Mouse (Mus musculus): ENCODE measurements around the gene Thap8. TPM values are rescaled to one million over a fixed set of nuclear protein-coding genes. Genes with fewer than 3 reads are reported as not detected.
"Not testable (repeated sequence)": the region's sequence is repeated elsewhere in the genome, so short reads cannot be mapped to it uniquely, and the experiment has no call there.

Gene Thap8
- polyA plus RNA-seq (2015; fragmentation: Nextera tagmentation; extraction: Ambion mirVana) = 0.47 and 0.81 TPM in 2 replicates

DNA sequence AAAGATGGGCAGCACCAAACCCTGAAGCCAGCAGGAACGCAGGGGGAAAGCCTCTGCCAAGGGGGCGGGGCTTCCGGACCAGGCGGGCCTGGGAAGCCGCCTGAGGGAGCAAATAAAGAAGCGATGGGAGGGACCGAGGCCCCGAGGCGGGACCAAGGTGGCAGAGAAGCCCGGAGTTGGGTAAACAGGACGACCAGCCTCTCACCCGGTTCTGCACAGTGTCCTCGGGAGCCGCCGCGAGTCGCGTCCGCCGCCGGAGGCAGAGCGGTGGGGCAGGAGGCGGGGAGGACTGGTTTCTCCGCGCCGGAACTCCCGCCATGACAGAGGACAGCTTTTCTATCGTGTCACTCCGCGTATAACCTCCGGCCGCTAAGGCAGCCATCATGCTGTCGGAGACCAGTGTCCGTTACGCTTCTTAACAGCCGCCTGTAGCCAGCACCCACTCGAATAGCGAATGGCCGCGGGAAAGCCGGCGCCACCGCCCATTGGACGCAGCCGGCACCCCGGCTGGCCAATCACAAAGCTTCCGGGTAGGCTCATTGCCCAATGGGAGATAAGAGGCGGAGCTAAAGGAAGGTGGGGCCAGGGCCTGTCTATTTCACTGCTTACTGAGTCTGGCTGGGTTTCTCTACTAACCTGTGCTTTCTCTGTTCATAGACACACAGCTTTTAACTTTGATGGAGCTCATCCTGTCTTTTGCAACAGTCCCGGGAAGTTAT lies at the start of gene Thap8, which contains the start of gene Wdr62:
TSS of gene Thap8 (plus strand) at position 144 of the 719 bp plus-strand sequence.
TSS of gene Wdr62 (minus strand) at position 469 of the 719 bp plus-strand sequence.
- Histone ChIP-seq H3K9me3 (no peaks in the 10 kb centered on the region), H3K4me3 (peak within 1 kb of the TSS; percentile 76), H3K4me2 (peak within 1 kb of the TSS; percentile 94), H3K36me3 (no peaks in the 10 kb centered on the region), H3K27ac (replicated peaks) (peak within 1 kb of the TSS; percentile 97), H3K27me3 (no peaks in the 10 kb centered on the region), H3K9ac (peak within 1 kb of the TSS; percentile 70), H3K4me1 (replicated peaks) (peaks cover 19% of the 10 kb centered on the region)
- WGBS = under 1% methylated on average over 49 of the region's 49 CpGs
- ATAC-seq (ENCODE audit: low read depth) = peak; percentile 97

DNA sequence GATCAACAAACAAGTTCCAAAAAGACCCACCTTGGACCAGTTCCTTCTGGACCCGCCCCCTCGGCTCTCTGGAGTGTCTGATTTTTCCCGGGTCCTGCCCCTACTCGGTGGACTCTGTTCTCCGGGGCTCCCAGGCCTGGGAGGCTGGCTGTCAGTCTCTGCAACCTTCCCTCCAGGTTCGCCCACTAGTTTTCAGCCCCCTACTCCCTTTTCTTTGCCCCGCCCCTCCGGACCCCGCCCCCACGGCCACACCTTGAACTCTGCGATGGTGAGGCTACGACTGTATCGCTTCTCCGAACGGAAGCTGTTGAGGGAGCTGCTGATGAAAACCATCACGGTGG lies 48.6 kb upstream of the Thap8 start:
- H3K9ac ChIP-seq = peak overlapping the region; percentile 80
- no peaks in the 10 kb centered on the region for H3K9me3 ChIP-seq
- 0% methylated on average over 16 of the region's 16 CpGs for WGBS
- H3K4me3 ChIP-seq = peak overlapping the region; percentile 70
- ATAC-seq (ENCODE audit: low read depth) = peak; percentile 44; the same call in 1 of the 2 replicates
- peaks cover 58% of the 10 kb centered on the region for H3K36me3 ChIP-seq
- peak overlapping the region; percentile 97 for H3K27ac ChIP-seq (replicated peaks)
- H3K4me2 ChIP-seq = peak overlapping the region; percentile 71
- no peaks in the 10 kb centered on the region for H3K27me3 ChIP-seq
- H3K4me1 ChIP-seq (replicated peaks) = peaks cover 23% of the 10 kb centered on the region

DNA sequence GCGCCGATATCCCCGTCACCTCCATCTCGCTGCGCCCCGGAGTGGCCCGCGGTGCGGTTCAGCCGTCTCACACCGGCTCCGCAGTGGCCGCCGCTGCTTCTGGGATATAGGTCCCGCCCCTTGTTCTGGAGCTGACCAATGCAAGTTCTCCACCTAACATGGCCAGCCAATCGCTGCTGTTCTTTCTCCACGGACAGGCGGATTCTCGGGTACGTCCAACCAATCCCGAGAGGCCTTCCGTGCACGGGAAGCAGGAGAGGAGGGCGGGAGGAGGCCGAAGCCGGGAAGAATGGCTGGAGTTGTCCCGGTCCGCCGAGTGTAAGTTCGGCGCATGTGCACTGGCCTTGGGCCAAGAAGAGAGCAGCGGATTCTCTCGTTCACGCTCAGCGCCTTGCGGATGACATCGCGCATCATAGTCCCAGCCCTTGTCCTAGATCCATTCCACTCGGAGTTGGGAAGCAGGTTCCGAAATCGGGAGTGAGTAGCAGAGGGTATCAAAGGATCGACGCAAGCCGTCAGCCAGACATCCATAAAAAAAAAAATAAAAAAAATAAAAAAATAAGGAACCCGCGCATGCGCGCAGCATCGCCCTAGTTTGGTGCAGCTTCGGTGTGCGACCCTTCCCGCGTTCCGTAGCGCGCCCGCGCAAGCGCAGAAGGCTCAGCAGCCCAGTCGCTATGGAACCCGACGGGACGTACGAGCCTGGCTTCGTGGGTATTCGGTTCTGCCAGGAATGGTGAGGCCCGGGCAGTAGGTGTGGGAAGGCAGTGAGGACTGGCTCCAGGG lies 48.0 kb upstream of the Thap8 start, which contains the start of the genes Polr2i and Tbcb:
TSS of gene Polr2i (plus strand) at position 280 of the 786 bp plus-strand sequence.
TSS of gene Tbcb (minus strand) at position 604 of the 786 bp plus-strand sequence.
- no peaks in the 10 kb centered on the region for H3K27me3 ChIP-seq
- peak within 1 kb of the TSS; percentile 97 for H3K27ac ChIP-seq (replicated peaks)
- peak within 1 kb of the TSS; percentile 80 for H3K9ac ChIP-seq
- H3K4me1 ChIP-seq (replicated peaks) = peaks cover 23% of the 10 kb centered on the region
- peak within 1 kb of the TSS; percentile 72 for H3K4me2 ChIP-seq
- no peaks in the 10 kb centered on the region for H3K9me3 ChIP-seq
- peak; percentile 94 for ATAC-seq (ENCODE audit: low read depth)
- peak within 1 kb of the TSS; percentile 70 for H3K4me3 ChIP-seq
- peaks cover 52% of the 10 kb centered on the region for H3K36me3 ChIP-seq
- under 1% methylated on average over 67 of the region's 67 CpGs for WGBS

DNA sequence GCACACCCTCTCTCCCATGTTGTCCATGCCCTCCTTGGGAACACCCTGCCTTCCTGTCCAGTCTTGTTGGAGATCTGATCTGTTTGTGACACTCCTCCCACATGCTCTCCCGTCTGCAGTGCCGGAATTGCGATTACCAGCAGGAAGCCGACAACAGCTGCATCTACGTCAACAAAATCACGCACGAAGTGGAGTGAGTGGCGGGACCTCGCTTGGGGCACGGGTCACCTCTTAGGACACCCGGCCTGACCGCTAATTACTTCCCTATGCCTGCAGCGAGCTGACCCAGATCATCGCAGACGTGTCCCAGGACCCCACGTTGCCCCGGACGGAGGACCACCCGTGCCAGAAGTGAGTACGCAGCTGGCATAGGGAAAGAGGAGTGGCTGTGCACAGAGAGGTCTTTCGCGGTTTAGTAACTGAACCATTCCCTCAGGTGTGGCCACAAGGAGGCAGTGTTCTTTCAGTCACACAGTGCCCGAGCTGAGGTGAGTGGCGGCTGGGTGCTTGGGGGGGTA lies 47.2 kb upstream of the Thap8 start:
- ATAC-seq (ENCODE audit: low read depth) = peak; percentile 13
- WGBS = 6% methylated on average over 24 of the region's 24 CpGs

DNA sequence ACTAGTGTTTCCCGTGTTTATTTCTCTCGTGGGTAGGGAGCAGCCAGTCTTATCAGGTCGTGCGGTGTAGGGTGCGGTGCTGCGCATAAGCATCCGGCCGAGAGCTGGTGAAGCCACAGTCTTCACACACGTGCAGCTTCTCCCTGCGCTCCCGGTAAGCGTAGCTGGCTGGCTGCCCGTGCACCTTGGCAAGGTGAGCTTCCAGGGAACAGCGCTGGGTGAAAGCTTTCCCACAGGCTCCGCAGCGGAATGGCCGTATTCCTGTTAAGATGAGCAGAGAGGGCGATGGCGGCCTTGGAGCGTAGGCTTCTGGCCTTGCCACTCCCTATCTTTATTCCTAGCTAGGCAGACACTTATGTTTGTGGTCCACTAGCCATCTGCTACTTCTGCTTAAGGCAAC lies 46.5 kb upstream of the Thap8 start:
- Histone ChIP-seq H3K9ac (peak overlapping the region; percentile 80; the same call in 1 of the 2 replicates), H3K9me3 (no peaks in the 10 kb centered on the region), H3K36me3 (peaks cover 37% of the 10 kb centered on the region), H3K4me1 (replicated peaks) (peaks cover 23% of the 10 kb centered on the region), H3K4me3 (peak overlapping the region; percentile 70), H3K4me2 (peak overlapping the region; percentile 72), H3K27ac (replicated peaks) (no peak overlapping the region), H3K27me3 (no peaks in the 10 kb centered on the region)
- no peak for ATAC-seq (ENCODE audit: low read depth)
- 90% methylated on average over 20 of the region's 20 CpGs for WGBS

More for the DNA sequence above, 47.2 kb upstream of the Thap8 start:
- no peaks in the 10 kb centered on the region for H3K27me3 ChIP-seq
- H3K36me3 ChIP-seq = peaks cover 44% of the 10 kb centered on the region
- peak overlapping the region; percentile 72 for H3K4me2 ChIP-seq
- H3K27ac ChIP-seq (replicated peaks) = peak overlapping the region; percentile 97
- no peaks in the 10 kb centered on the region for H3K9me3 ChIP-seq
- peak overlapping the region; percentile 80 for H3K9ac ChIP-seq
- peak overlapping the region; percentile 70 for H3K4me3 ChIP-seq
- H3K4me1 ChIP-seq (replicated peaks) = peaks cover 23% of the 10 kb centered on the region

DNA sequence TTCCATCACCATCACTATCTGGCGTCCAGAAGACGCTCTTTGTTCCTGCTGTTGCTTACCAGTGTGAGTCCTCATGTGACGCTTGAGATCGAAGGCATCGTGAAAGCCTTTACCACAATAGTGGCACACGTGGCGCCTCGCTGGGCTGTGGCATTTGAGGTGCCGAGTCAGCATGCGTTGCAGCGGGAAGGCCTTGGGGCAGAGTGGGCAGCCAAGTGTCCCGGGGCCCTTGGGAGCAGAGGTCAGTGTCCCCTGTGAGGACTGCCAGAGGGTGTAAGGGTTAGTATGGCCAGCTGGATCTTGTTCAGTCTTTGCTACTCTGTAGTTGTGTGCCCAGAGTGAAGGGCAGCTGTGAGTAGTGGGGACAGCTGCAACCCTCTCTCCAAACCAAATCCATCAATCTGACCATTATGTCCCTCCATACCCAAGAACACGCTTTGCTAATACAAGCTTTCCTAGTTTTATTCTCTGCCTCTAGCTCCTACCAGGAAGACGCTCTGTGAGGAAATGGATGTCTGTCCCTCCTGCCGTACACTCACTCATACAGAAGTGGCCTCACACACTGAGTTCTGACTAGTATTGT lies 45.5 kb upstream of the Thap8 start:
- H3K27ac ChIP-seq (replicated peaks) = no peak overlapping the region
- WGBS = 94% methylated on average over 15 of the region's 15 CpGs
- peaks cover 30% of the 10 kb centered on the region for H3K36me3 ChIP-seq
- no peak overlapping the region for H3K4me3 ChIP-seq
- H3K9me3 ChIP-seq = no peaks in the 10 kb centered on the region
- H3K9ac ChIP-seq = no peak overlapping the region
- no peak overlapping the region for H3K4me2 ChIP-seq
- peaks cover 23% of the 10 kb centered on the region for H3K4me1 ChIP-seq (replicated peaks)
- H3K27me3 ChIP-seq = no peaks in the 10 kb centered on the region
- ATAC-seq (ENCODE audit: low read depth) = no peak

DNA sequence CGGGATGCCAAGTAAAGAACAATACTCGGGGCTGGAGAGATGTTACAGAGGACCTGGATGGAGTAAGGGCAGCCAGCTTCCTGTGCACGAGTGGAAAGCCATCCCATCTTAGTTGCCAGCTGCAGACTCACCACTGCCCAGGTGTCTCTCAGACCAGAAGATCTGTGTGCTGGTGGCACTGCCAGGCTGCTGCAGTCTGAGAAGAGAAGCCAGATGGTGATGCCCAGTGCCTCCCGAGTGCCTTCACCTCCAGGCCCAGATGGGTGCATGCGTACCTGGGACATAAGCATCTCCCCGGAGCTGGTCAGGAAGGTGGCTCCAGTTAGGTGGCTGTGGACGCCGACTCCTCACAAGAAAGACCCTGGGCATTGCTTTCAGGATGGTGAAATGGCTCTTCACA lies 44.8 kb upstream of the Thap8 start:
- Histone ChIP-seq H3K4me3 (no peak overlapping the region), H3K9me3 (no peaks in the 10 kb centered on the region), H3K4me2 (no peak overlapping the region), H3K27me3 (no peaks in the 10 kb centered on the region), H3K27ac (replicated peaks) (no peak overlapping the region), H3K36me3 (peaks cover 25% of the 10 kb centered on the region), H3K9ac (no peak overlapping the region), H3K4me1 (replicated peaks) (peaks cover 23% of the 10 kb centered on the region)
- ATAC-seq (ENCODE audit: low read depth) = no peak
- 90% methylated on average over 8 of the region's 8 CpGs for WGBS

DNA sequence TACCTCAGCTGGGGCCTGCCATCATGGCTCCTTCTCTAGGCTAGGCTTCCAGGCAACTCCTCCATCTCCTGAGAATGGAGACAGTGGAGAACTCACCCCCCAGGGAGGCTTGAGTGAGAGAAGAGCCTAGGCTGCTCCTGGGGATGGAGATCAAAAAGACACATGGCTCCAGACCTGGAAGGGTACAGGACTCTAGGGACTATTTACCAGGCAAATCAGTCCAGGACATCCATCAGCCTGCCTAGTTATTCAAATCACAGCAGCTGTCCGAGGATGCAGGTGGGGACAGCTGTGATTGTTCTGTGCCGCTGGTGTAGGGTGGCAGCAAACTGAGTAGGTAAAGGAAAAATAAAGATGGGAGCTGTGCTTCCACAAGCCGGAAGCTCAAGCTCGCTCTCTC lies 44.3 kb upstream of the Thap8 start, which contains the start of gene Ovol3:
TSS of gene Ovol3 (minus strand) at position 101 of the 400 bp plus-strand sequence.
- Histone ChIP-seq H3K4me1 (replicated peaks) (peaks cover 19% of the 10 kb centered on the region), H3K4me2 (no peak within 1 kb of the TSS), H3K27me3 (no peaks in the 10 kb centered on the region), H3K36me3 (peaks cover 24% of the 10 kb centered on the region), H3K9ac (no peak within 1 kb of the TSS), H3K27ac (replicated peaks) (no peak within 1 kb of the TSS), H3K9me3 (no peaks in the 10 kb centered on the region), H3K4me3 (no peak within 1 kb of the TSS)
- 74% methylated on average over 4 of the region's 4 CpGs for WGBS
- no peak for ATAC-seq (ENCODE audit: low read depth)

DNA sequence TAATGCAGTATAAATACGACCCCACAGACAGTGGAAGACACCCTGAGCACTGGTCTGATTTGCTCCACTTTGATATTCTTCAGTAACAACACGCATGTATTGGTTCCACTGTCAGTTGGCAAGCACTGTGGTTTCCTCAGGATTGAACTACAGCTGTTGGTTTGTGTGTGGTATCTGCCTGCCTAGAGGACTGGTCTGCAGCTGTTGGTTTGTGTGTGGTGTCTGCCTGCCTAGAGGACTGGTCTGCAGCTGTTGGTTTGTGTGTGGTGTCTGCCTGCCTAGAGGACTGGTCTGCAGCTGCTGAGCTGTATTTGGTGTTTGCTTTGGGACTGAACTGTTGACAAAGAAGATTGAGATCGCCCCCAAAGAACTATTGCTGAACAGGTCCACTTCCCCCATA lies 42.5 kb upstream of the Thap8 start:
- not testable (repeated sequence) for H3K9ac ChIP-seq

DNA sequence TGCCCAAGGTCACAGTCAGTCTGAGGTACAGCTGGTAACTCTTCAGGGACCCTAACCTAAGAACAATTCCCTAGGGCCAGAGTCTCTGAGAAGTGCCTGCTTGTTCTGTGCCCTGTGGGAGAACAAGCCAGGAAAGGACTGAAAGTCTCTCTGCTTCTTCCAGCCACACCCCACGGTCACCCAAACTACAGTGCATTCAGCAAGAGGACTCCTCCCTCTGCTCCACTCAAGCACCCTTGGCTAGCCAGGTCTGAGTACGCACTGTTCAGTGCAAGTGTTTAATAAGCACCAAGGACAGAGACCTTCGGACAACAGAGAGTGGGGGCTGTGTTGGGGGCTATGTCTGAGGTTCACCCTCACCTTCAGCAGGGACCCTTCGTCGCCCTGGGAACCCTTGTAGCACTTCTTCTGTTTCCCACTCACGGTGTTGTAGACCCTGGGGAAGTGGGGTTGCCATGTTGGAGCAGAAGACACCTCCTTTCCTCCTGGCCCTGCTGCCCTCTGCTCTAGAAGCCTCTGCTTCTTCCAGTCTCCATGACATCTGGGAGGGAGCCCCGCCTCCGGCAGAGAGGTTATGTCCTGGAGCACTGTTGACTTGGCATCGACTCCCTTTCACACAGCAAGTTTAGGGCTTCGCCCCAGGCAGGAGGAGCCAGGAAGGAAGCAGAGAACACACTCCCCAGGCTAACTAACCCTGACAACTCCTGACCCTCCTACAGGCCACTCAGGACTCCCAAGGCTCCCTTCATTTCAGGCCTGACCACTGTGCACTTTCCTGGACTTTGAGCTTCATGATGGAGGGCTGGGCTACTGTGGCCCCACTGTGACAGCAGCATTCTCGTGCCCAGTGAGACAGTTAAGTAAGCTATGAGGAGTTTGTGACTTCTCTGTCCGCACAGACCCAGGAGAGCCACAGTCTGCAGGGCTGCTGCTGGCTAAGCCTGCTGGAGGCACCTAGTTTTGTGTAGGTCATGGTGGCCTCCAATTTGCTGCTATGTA lies 27.6 kb upstream of the Thap8 start:
- Histone ChIP-seq H3K27ac (replicated peaks) (no peak overlapping the region), H3K4me3 (no peak overlapping the region), H3K4me1 (replicated peaks) (no peaks in the 10 kb centered on the region), H3K4me2 (no peak overlapping the region), H3K27me3 (no peaks in the 10 kb centered on the region), H3K9me3 (no peaks in the 10 kb centered on the region), H3K36me3 (no peaks in the 10 kb centered on the region), H3K9ac (0 out of 2 replicates have a peak overlapping the region, but pooled peaks have one; percentile 8)
- no peak for ATAC-seq (ENCODE audit: low read depth)
- WGBS = 89% methylated on average over 12 of the region's 12 CpGs

More for the DNA sequence above, 42.5 kb upstream of the Thap8 start:
- peaks cover 24% of the 10 kb centered on the region for H3K36me3 ChIP-seq
- not testable (repeated sequence) for H3K27ac ChIP-seq (replicated peaks); H3K9me3 ChIP-seq; ATAC-seq (ENCODE audit: low read depth); H3K27me3 ChIP-seq; H3K4me3 ChIP-seq; H3K4me2 ChIP-seq
- H3K4me1 ChIP-seq (replicated peaks) = peaks cover 13% of the 10 kb centered on the region
- WGBS = 94% methylated on average over 3 of the region's 3 CpGs

DNA sequence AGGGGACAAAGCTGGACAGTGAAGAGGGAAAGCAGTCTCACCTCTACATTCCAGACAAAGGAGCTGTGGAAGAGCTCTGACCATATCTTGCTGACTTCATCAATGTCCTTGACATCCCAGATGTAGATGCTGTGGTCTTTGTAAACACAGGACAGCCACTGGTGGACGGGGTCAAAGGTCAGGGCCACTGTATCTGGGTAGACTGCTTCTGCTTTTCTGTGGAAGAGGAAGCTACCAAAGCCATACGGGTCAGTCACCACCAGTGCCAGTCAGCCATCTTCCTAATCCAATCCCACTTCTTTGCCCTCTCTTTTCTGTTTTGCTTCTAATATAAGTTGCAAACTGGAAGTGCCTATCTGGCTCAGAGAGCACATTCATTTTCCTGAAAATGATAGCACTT lies 14.9 kb upstream of the Thap8 start:
- no peaks in the 10 kb centered on the region for H3K9me3 ChIP-seq
- WGBS = 88% methylated on average over 2 of the region's 2 CpGs
- H3K4me1 ChIP-seq (replicated peaks) = no peaks in the 10 kb centered on the region
- H3K36me3 ChIP-seq = 0 out of 2 replicates have a peak, but pooled peaks cover 3% of the 10 kb centered on the region
- ATAC-seq (ENCODE audit: low read depth) = no peak
- H3K9ac ChIP-seq = no peak overlapping the region
- H3K4me2 ChIP-seq = no peak overlapping the region
- no peaks in the 10 kb centered on the region for H3K27me3 ChIP-seq
- no peak overlapping the region for H3K27ac ChIP-seq (replicated peaks)
- no peak overlapping the region for H3K4me3 ChIP-seq

All from neural tube, embryonic 13.5 days (tissue).